8 mouse cellular contexts compared by ENCODE assay signal in the genomic region with DNA sequence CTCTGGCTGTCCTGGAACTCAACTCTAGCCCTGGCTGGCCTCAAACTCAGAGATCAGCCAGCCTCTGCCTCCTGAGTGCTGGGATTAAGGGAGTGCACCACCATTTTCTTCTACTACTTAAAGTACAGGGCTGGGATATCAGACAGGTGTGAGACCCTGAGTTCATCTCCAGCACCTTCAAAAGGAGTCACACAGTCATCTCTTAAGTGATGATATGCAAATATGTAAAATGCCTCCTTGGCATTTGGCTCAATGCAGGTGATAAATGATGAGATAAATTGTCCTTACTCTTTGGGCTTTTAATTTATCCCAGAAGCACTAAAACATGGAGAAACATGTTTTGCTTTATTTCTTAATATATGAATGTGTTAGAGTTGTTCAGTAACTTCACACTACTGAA. TPM values are rescaled to one million over a fixed set of nuclear protein-coding genes. Genes with fewer than 3 reads are reported as not detected.
DNase-seq lines count a peak whose midpoint lies in the region; ATAC-seq and TF ChIP-seq lines count a peak whose summit lies in the region.

No protein-coding gene starts in this region.

- no peak overlapping the region for H3K9ac ChIP-seq in forebrain, postnatal 0 days
- peak overlapping the region; percentile 28; the same call in 1 of the 2 replicates for H3K9ac ChIP-seq in liver, embryonic 16.5 days (ENCODE audit: low read depth, low read length)

- DNase-seq in heart, adult 11 months: peak; percentile 61
- DNase-seq in heart, adult 18-20 months: no peak
- peak; percentile 58 for DNase-seq in A20 (ENCODE audit: low read depth, low spot score)
- no peak for DNase-seq in forebrain, postnatal 0 days
- no peak for DNase-seq in urinary bladder, adult 2 months (ENCODE audit: low spot score)
- no peak for DNase-seq in T-cell, adult 2 months (ENCODE audit: low spot score)
- DNase-seq in adrenal gland, postnatal 4 days (ENCODE audit: low spot score in 2 of 2): no peak

- H3K27me3 ChIP-seq in forebrain, postnatal 0 days (ENCODE audit: insufficient read depth, low read length): no peaks in the 10 kb centered on the region
- no peaks in the 10 kb centered on the region for H3K27me3 ChIP-seq in liver, embryonic 16.5 days (ENCODE audit: control insufficient read depth, insufficient read depth, low read depth, low read length)

- H3K4me3 ChIP-seq in forebrain, postnatal 0 days (ENCODE audit: low read depth, low read length): no peak overlapping the region
- H3K4me3 ChIP-seq in liver, embryonic 16.5 days (ENCODE audit: low read depth, low read length): peak overlapping the region; percentile 26; the same call in 1 of the 2 replicates

- 0 out of 2 replicates have a peak overlapping the region, but pooled peaks have one; percentile 13 for H3K4me2 ChIP-seq in forebrain, postnatal 0 days (ENCODE audit: low read depth)
- peak overlapping the region; percentile 34 for H3K4me2 ChIP-seq in liver, embryonic 16.5 days (ENCODE audit: low read depth, low read length)

- no peak for TF ChIP-seq CTCF in forebrain, postnatal 0 days (IDR thresholded peaks at IDR 0.05; ENCODE audit: low read depth)

- no peaks in the 10 kb centered on the region for H3K36me3 ChIP-seq in forebrain, postnatal 0 days (ENCODE audit: insufficient read depth)
- no peaks in the 10 kb centered on the region; the same call in 1 of the 2 replicates for H3K36me3 ChIP-seq in liver, embryonic 16.5 days (ENCODE audit: control insufficient read depth, insufficient read depth)

- H3K9me3 ChIP-seq in forebrain, postnatal 0 days (ENCODE audit: low read length): no peaks in the 10 kb centered on the region
- no peaks in the 10 kb centered on the region for H3K9me3 ChIP-seq in liver, embryonic 16.5 days (replicated peaks; ENCODE audit: control insufficient read depth, low read length)

- H3K27ac ChIP-seq in forebrain, postnatal 0 days (ENCODE audit: low read depth, low read length): no peak overlapping the region
- no peak overlapping the region for H3K27ac ChIP-seq in liver, embryonic 16.5 days (ENCODE audit: low read length)

- peaks cover 5% of the 10 kb centered on the region for H3K4me1 ChIP-seq in forebrain, postnatal 0 days (ENCODE audit: insufficient read depth)
- H3K4me1 ChIP-seq in liver, embryonic 16.5 days (ENCODE audit: control insufficient read depth, low read depth, low read length): peaks cover 34% of the 10 kb centered on the region

- no peak for ATAC-seq in forebrain, postnatal 0 days
- no peak for ATAC-seq in liver, embryonic 16.5 days (ENCODE audit: low read depth)

RNA-seq across cellular contexts. Expression of a gene that starts 2.0 kb away (rescaled TPM):
- 100 to 1,000 TPM; 113 to 115 TPM for total RNA-seq in heart, adult 18-20 months (2021)
- total RNA-seq in forebrain, postnatal 0 days (2014; rRNA removed): 202 and 222 TPM in 2 replicates
- polyA plus RNA-seq in forebrain, postnatal 0 days (2015; fragmentation: Nextera tagmentation; extraction: Ambion mirVana): 94.0 and 95.9 TPM in 2 replicates
- polyA plus RNA-seq in liver, embryonic 16.5 days (2015; fragmentation: Nextera tagmentation; extraction: Ambion mirVana): 30.1 and 31.8 TPM in 2 replicates
- polyA plus RNA-seq in urinary bladder, adult 2 months (2012; rRNA removed): 107 and 114 TPM in 2 replicates
- 100 to 1,000 TPM; 130 to 141 TPM for total RNA-seq in adrenal gland, postnatal 4 days (2021)

Comparison
In these comparisons a context has a peak if more than half of its experiments do, and no peak if none do; other contexts are left out.
1. DNase-seq: peak in heart, adult 11 months (single experiment) and A20 (single experiment); none in heart, adult 18-20 months (0 of 2), forebrain, postnatal 0 days (single experiment), urinary bladder, adult 2 months (single experiment), T-cell, adult 2 months (single experiment) and adrenal gland, postnatal 4 days (0 of 2).